Mouse (Mus musculus) stomach, embryonic 14.5 days (tissue): ENCODE measurements at regions not wholly inside any gene's neighbourhood (a gene's known extent, or its start where the extent isn't known, plus 50 kb on each side); places are given as distances from the start of the nearest gene placed in this dataset.

Experiments used
- ATAC-seq: fragments of 200-750 bp; cut with Nextera tagmentation; 2 replicates; pipeline ENCODE4 v1.8.0; 2017; ENCODE audit warnings: low read depth, moderate TSS enrichment; ENCODE audit not compliant: insufficient number of reproducible peaks, insufficient read depth, low FRiP score
- H3K27ac ChIP-seq: fragments of 300-500 bp; sonication (generic); 2 replicates; pipeline ENCODE4 v1.5.1; 2014; ENCODE audit warnings: mild to moderate bottlenecking, low read length, moderate library complexity, mixed read lengths
- H3K27me3 ChIP-seq: fragments of 300-500 bp; sonication (generic); 2 replicates; pipeline ENCODE4 v1.6.1; 2014; ENCODE audit warnings: low read length, control low read depth, mixed read lengths; ENCODE audit not compliant: control insufficient read depth, insufficient read depth
- H3K36me3 ChIP-seq: fragments of 300-500 bp; sonication (generic); 2 replicates; pipeline ENCODE4 v1.6.1; 2014; ENCODE audit warnings: mild to moderate bottlenecking, control low read depth, low read length, moderate library complexity, mixed read lengths; ENCODE audit not compliant: control insufficient read depth, insufficient read depth
- H3K4me1 ChIP-seq: fragments of 300-500 bp; sonication (generic); 2 replicates; pipeline ENCODE4 v1.6.1; 2014; ENCODE audit warnings: low read length, control low read depth, mixed read lengths; ENCODE audit not compliant: control insufficient read depth, insufficient read depth
- H3K4me2 ChIP-seq: fragments of 300-500 bp; sonication (generic); replicated peaks from 2 replicates; pipeline ENCODE4 v1.6.1; 2014; ENCODE audit warnings: low read depth, low read length, control low read depth
- H3K4me3 ChIP-seq: fragments of 300-500 bp; sonication (generic); 2 replicates; pipeline ENCODE4 v1.5.1; 2014; ENCODE audit warnings: low read depth, low read length, control low read depth
- H3K9ac ChIP-seq: fragments of 300-500 bp; sonication (generic); replicated peaks from 2 replicates; pipeline ENCODE4 v1.6.1; 2014; ENCODE audit warnings: low read depth, mild to moderate bottlenecking, control low read depth, low read length, moderate library complexity, mixed read lengths
- H3K9me3 ChIP-seq: fragments of 300-500 bp; sonication (generic); 2 replicates; pipeline ENCODE4 v1.6.1; 2016; ENCODE audit warnings: low read depth, low read length, control low read depth; ENCODE audit not compliant: control insufficient read depth
- WGBS: fragments of 180-500 bp; shearing (Covaris S2); extraction: QIAGEN DNeasy Blood & Tissue Kit; methylation state at CpG from one replicate; pipeline ENCODE4 v1.1.7; 2014; 5-methylcytosine and 5-hydroxymethylcytosine counted together

DNA sequence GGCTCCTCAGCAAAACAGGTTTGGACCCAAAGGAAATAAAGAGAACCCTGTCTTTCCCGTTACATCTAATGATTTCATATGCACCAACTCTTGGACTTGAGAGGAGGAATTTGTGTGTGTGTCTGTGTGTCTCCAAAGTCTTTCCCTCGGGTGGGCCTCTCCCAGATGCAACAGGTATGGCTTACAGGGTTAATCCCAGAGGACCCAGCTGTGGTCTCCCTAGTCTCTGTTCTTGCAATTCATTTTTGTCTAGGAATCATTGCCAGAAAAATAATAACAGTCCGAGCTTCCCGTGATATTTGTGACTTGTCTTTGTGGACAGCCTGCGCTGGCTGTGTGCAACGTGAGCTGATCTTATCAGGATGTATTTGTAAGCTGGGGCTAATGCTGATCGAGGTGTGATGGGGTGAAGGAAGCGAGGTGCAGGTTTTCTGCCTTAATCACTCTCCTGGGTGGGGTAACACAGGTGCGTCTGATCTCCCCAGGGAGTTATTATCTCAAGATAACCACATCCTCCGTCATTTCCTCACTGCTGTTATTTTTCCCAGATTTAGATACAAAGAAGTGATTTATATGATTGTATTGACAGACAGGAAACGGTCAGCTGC is 627.2 kb upstream of the Sox9 start:
- WGBS, result 23% methylated on average over 11 of the region's 11 CpGs
- no peaks in the 10 kb centered on the region for H3K36me3 ChIP-seq
- ATAC-seq, result no peak

DNA sequence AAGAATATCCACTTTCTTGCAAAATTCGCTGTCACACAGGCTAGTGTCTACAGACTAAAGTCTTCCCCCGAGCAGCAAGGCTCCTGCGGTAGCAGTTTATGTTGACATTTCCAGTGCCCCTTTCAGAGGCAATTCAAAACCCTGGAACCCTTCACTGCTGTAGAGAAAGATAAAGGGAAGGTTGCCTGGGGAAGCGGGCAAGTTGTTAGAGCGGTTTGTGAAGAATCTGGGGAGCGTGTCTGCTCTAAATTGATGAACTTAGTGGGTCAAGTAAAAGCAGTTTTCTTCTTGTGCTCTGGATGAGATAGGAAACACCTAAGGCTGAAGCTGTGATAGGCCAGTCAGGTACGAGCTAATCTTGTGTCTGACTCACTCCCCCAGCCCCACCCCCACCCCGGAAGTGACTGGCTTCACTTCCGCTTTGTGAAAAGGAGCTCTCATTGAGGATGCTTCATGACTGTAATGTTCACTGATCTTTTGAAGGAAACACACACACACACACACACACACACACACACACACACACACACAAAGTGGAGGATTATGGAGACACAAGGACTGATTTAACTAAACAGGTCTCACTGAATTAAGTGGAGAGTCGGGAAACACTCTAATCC is 626.6 kb upstream of the Sox9 start:
- ATAC-seq, result 0 out of 2 replicates have a peak, but pooled peaks have one; percentile 49
- Histone ChIP-seq H3K9me3 (peaks cover 4% of the 10 kb centered on the region; the same call in 1 of the 2 replicates), H3K4me1 (peaks cover 5% of the 10 kb centered on the region; the same call in 1 of the 2 replicates), H3K36me3 (no peaks in the 10 kb centered on the region), H3K9ac (no peak overlapping the region), H3K27ac (no peak overlapping the region), H3K4me3 (no peak overlapping the region), H3K4me2 (peak overlapping the region; percentile 28), H3K27me3 (no peaks in the 10 kb centered on the region)
- WGBS, result 25% methylated on average over 10 of the region's 10 CpGs

More for the DNA sequence above, 627.2 kb upstream of the Sox9 start:
- H3K9me3 ChIP-seq, result peaks cover 4% of the 10 kb centered on the region; the same call in 1 of the 2 replicates
- H3K27ac ChIP-seq, result no peak overlapping the region
- H3K4me1 ChIP-seq, result peaks cover 5% of the 10 kb centered on the region; the same call in 1 of the 2 replicates
- peak overlapping the region; percentile 28 for H3K4me2 ChIP-seq
- no peak overlapping the region for H3K9ac ChIP-seq
- H3K27me3 ChIP-seq, result no peaks in the 10 kb centered on the region
- no peak overlapping the region for H3K4me3 ChIP-seq

DNA sequence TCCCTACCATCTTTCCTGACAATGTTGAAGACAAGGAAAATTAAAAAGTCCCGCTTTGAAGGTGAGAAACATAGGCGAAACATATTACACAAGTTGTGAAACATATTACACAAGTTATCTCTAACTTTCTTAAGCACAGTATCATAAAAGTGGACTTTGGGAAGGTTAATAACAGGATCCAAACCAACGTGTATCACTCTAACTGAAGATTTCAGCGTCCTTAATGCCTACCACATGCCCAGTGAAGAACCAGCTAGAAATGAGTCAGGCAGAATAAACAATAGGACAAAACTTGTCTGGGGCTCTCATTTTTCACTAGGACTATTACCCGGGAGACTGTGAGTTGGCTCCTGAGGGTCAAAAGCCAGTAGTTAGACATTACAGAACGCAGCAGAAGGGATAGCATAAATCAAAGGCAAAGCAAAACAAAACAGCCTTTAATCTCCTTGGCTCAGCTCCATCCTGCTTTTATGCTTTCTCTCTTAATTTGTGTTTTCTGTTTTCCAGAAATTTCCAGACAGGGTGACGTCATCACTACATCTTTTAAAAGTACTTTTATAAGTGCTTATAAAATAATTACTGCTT is 618.3 kb upstream of the Sox9 start:
- Histone ChIP-seq H3K9ac (no peak overlapping the region), H3K27me3 (no peaks in the 10 kb centered on the region), H3K27ac (no peak overlapping the region), H3K36me3 (no peaks in the 10 kb centered on the region), H3K4me2 (no peak overlapping the region), H3K9me3 (no peaks in the 10 kb centered on the region), H3K4me3 (no peak overlapping the region), H3K4me1 (no peaks in the 10 kb centered on the region)
- no peak for ATAC-seq
- whole genome bisulfite sequencing, result 35% methylated on average over 7 of the region's 7 CpGs

DNA sequence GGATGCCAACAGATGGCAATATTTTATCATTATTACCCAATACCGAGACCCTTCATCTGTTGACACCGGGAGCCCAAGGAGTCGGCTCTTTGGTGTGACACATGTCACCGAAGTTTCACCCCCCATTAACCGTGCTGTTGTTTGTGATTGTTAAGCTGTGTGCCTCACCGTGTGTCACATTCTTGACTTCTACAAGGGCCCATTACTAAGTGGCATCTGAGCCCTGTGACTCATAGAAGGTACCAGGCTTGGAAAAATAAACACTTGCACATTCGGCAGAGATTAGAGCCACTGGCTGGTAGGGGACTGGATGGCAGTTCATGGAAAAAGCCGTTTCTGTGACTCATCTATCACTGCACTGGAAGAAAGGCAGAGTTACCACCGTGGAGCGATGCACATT is 608.4 kb upstream of the Sox9 start:
- no peak overlapping the region for H3K4me3 ChIP-seq
- no peaks in the 10 kb centered on the region for H3K9me3 ChIP-seq
- no peak overlapping the region for H3K4me2 ChIP-seq
- H3K9ac ChIP-seq, result no peak overlapping the region
- H3K4me1 ChIP-seq, result no peaks in the 10 kb centered on the region
- no peak for ATAC-seq
- H3K36me3 ChIP-seq, result no peaks in the 10 kb centered on the region
- H3K27ac ChIP-seq, result no peak overlapping the region
- WGBS, result 53% methylated on average over 10 of the region's 10 CpGs
- no peaks in the 10 kb centered on the region for H3K27me3 ChIP-seq

DNA sequence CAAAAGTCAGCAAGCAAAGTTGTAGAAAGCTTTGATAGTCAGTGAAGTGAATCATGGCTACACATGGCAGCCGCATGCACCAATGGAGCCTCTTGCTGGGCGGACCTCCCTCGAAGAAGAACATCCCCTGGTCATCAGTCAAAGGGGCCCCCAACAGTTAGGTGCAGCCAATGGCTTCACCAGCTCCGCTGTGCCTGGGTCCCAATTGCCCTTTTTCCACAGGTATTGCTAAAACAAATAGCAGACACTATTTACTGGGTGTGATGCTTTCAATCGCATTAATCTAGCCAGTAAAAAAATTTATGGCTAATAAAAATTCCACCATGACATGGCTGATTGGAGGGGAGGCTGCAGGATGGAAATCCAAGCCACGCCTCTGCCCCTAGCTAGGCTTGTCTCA is 606.7 kb upstream of the Sox9 start:
- no peak for ATAC-seq
- Histone ChIP-seq H3K4me3 (no peak overlapping the region), H3K9me3 (no peaks in the 10 kb centered on the region), H3K27me3 (no peaks in the 10 kb centered on the region), H3K36me3 (no peaks in the 10 kb centered on the region), H3K27ac (no peak overlapping the region), H3K9ac (no peak overlapping the region), H3K4me2 (no peak overlapping the region), H3K4me1 (no peaks in the 10 kb centered on the region)
- 87% methylated on average over 6 of the region's 6 CpGs for WGBS

DNA sequence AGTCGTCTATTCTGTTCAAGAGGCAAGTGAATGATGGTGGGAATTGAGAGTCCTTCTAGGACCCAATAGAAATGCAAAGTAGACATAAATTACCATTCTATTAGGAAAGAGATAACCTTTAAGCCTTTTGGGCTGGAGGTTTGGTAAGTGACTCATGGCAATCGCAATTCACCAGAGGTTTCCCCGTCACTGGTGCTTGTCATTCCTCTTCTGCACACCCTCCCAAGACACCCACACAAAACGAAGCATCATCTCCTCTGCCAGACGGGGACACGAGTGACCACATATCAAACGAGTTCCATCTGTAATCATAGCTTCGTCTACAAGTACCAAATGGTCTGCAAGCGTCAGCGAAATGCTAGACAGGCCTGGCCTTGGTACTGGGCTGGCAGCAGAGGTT is 601.4 kb upstream of the Sox9 start:
- Histone ChIP-seq H3K4me2 (no peak overlapping the region), H3K9me3 (no peaks in the 10 kb centered on the region), H3K4me1 (no peaks in the 10 kb centered on the region), H3K27ac (no peak overlapping the region), H3K4me3 (no peak overlapping the region), H3K36me3 (no peaks in the 10 kb centered on the region), H3K9ac (no peak overlapping the region), H3K27me3 (no peaks in the 10 kb centered on the region)
- no peak for ATAC-seq
- 86% methylated on average over 10 of the region's 10 CpGs for WGBS

DNA sequence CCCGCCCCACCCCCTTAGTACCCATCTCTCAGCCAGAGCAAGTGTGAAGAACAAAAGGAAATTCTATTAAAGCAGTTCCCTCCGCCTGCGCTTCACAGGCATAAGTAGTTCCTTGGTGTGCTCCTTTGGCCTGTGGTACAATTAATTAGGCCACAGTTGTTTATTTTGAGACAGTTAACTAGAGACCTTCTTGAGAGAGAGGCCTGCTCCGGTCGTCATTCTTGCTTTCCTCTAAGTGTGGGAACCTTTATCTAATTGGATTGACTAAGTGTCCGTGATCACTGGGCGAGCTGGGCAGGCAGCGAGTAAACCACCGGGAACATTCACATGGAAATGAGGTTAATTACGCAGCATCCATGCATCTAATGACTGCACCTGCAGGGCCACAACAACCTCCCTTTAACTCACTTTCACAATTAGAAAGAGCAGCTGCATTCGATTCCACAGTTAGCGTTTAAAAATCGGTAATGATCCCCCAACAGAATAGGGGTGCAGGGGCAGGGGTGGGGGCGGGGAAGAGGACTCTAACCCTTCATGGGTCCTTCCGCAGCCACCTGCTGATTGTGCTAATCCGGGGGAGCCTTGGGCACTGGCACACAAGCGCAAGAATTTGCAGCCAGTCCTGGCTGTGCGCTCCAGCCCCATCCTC is 584.3 kb upstream of the Sox9 start:
- ATAC-seq, result no peak
- WGBS, result 23% methylated on average over 18 of the region's 18 CpGs
- Histone ChIP-seq H3K27ac (no peak overlapping the region), H3K36me3 (no peaks in the 10 kb centered on the region), H3K27me3 (peaks cover 4% of the 10 kb centered on the region; the same call in 1 of the 2 replicates), H3K4me3 (no peak overlapping the region), H3K9me3 (no peaks in the 10 kb centered on the region), H3K4me2 (no peak overlapping the region), H3K4me1 (no peaks in the 10 kb centered on the region), H3K9ac (no peak overlapping the region)

DNA sequence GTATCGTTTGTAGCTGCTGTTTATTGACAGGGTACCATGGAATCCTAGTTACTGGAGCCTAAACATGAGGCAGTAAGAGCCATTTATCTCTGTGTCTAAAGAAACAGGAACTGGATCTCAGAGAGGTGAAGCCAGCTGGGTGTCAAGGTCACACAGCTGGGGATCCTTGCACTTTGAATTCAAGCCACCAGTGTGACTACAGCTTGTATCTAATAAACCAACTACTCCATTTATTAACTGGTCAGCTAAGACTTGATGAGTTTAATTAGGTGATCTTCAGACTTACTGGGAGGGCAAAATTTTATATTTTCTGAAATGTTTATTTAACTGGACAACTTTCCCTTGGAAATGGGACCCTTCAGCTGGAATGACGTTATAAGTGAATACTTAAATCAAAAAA is 577.5 kb upstream of the Sox9 start:
- no peaks in the 10 kb centered on the region for H3K4me1 ChIP-seq
- H3K4me2 ChIP-seq, result no peak overlapping the region
- ATAC-seq, result no peak
- H3K4me3 ChIP-seq, result no peak overlapping the region
- H3K36me3 ChIP-seq, result no peaks in the 10 kb centered on the region
- H3K9me3 ChIP-seq, result no peaks in the 10 kb centered on the region
- H3K27me3 ChIP-seq, result no peaks in the 10 kb centered on the region
- H3K27ac ChIP-seq, result no peak overlapping the region
- H3K9ac ChIP-seq, result no peak overlapping the region
- WGBS, result 27% methylated on average over 2 of the region's 2 CpGs
